Mouse (Mus musculus): ENCODE results near the gene Bbs1.
"Not testable (repeated sequence)": the region's sequence is repeated elsewhere in the genome, so short reads cannot be mapped to it uniquely, and the experiment has no call there.

The Bbs1 gene

GRCm38 (mm10) chr19:4905979-4906794 is at the start of gene Bbs1:
Gene Bbs1 (minus strand): TSS chr19:4906628.
- peak; percentile 80 to 83 for DNase-seq (ENCODE audit: low spot score in 2 of 2)

DNA sequence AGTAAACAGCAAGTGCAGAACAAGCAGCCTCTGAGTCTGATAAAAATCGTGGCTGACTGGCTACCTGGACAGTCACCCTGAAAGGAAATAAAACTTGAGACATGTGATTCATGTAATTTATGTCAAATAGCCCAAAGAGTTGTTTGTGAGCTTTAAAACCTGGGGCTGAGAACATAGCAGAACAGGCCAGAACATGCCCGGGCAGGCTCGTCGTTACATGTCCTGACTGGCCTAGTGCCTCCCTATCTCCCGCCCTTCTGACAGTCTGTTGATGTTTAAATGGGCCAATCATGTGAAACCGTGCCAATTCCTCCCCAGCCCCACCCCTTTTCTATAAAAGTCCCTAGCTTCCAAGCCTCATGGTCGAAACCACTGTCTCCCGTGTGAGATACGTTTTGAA is 42.2 kb upstream of the Bbs1 start:
- DNase-seq (ENCODE audit: low spot score in 2 of 2) = not testable (repeated sequence)

DNA sequence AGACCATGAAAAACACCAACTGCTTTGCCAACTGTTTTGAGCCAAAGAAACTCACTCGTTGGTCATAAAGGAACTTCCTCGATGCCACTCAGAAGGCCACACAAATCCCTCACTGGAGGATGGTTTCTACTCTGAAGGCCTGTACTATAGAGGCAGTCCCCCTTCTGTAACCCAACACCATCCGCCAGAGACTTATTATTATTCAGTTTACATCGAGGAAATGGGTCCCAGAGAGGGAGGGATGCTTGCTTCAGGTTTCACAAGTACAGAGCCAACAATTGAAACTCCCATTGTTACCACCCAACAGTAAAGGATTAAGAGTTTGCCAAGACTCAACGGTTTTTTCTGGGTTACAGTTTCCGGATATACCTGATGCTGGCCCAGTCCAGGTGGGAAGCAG is 39.1 kb upstream of the Bbs1 start:
- DNase-seq (ENCODE audit: low spot score in 2 of 2) = no peak

- no peak for DNase-seq (ENCODE audit: low spot score in 2 of 2)
Measured at GRCm38 (mm10) chr19:4943253-4943588, 36.8 kb upstream of the Bbs1 start.

- DNase-seq (ENCODE audit: low spot score in 2 of 2) = peak; percentile 75
Measured at GRCm38 (mm10) chr19:4942551-4943252, 36.3 kb upstream of the Bbs1 start, which contains the start of gene Peli3. Gene Peli3 (minus strand): TSS chr19:4943127.

DNA sequence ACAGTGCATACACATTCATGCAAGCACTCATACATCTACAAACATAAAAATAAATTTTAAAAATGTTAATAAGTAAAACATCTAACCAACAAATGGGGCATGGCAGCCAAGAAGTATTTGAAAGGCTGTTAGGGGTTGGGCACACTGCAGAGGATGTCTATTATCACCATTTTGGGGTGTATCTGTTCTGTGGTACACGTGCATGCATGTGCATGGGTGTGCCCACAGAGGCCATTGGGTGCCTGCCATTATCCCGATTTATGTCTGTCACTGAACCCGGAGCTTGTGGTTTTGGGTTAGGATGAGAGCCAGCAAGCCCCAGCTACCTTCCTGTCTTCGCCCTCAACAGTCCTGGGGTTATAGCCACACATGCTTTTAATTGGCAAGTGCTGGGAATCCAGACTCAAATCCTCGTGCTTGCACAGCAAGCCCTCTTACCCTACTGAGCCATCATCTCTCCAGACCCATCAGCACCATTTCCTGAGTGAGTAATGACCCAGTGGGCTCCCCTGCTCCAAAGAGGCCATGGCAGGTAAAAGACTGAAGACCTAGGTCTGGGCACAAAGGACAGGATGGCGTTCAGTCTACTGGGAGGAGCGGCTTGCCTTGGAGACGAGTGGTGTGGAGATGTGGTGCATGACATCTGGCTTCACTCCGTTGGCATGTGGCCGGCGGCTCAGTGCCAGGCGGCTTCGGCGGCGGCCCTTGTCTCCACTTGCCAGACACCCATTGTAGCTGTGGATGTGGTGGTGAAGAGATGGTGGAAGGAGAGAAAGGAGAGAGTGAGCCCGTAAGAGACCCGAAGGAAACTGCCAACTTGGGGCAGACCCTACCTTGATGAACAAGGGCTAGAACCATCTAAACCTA is 31.2 kb upstream of the Bbs1 start:
- DNase-seq (ENCODE audit: low spot score in 2 of 2) = no peak

- DNase-seq (ENCODE audit: low spot score in 2 of 2) = no peak
Measured at GRCm38 (mm10) chr19:4936896-4937295, 30.5 kb upstream of the Bbs1 start.

- peak; percentile 14 to 18 for DNase-seq (ENCODE audit: low spot score in 2 of 2)
Measured at GRCm38 (mm10) chr19:4928781-4929180, 22.4 kb upstream of the Bbs1 start.

GRCm38 (mm10) chr19:4927904-4928531 is 21.6 kb upstream of the Bbs1 start, which contains the start of gene Dpp3:
Gene Dpp3 (minus strand): TSS chr19:4928287.
- DNase-seq (ENCODE audit: low spot score in 2 of 2) = peak; percentile 99

GRCm38 (mm10) chr19:4925121-4925860 is 18.9 kb upstream of the Bbs1 start:
- no peak for DNase-seq (ENCODE audit: low spot score in 2 of 2)

- no peak for DNase-seq (ENCODE audit: low spot score in 2 of 2)
Measured at GRCm38 (mm10) chr19:4919652-4920051, 13.2 kb upstream of the Bbs1 start.

DNA sequence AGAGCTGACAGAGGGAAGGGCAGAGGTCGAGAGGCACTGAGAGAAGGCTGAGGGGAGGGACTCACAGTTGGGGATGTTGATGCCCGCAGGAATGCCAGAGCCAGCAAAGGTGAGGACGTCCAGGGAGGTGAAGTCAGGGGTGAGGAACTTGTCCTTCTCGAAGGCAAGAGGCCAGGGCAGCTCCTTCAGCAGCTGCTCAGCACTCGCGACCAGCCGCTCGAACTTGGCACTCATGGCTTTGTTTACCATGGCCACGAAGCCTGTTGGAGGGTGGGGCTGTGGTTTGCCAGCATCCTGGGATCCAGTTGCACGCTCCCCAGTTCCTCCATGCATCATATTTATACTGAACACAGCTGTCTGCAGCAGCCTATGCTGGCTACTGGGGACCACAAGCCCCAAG is 10.4 kb upstream of the Bbs1 start:
- no peak for DNase-seq (ENCODE audit: low spot score in 2 of 2)

DNA sequence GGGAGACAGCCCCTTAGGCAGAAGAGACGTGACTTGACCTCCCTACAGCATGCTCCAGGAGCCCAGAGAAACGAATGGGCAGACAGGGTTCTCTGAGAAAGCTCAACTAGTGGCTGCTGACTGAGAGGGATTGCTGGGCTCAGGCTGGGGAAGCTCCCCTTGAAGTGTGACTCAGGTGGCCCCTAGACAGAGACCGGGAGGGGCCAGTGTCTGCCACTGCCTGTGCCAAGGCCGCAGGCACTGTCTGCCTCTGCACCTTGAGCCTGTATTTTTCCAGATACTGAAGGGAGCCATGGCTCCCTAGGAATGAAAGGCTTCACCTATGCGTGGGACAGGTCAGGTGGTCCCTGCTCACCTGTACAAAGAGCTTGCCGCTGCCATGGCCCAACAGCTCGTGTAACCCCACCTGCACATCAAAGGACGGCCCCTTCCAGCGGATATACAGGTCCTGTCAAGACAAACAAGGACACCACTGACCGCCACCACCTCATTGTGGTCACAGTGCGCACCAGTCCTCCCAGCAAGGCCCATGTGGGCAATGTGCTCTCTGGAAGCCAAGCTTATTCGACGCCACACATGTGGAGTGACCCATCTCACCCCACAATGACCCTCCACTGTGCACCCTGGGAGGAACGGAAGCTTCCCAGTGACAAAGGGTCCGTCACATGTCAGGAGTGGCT is 9.6 kb upstream of the Bbs1 start:
- DNase-seq (ENCODE audit: low spot score in 2 of 2) = no peak

GRCm38 (mm10) chr19:4909376-4909775 is 2.9 kb upstream of the Bbs1 start:
- no peak for DNase-seq (ENCODE audit: low spot score in 2 of 2)

DNA sequence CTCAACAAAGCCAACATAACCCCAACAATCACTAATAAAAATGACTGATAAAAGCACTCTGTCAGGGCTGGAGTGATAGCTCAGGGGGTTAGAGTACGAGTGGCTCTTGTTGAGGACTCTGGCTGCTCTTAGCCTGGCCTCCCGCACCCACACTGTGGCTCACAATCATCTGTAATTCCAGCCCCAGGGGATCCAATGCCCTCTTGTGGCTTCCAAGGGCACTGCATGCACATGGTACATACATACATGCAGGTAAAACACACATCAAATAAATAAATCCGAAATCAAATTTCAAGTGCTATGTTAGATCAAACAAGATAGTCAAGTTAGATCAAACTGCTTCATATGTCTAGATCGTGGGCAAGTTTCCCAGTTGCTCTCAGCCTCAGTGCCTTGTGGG is 1.7 kb upstream of the Bbs1 start:
- no peak for DNase-seq (ENCODE audit: low spot score in 2 of 2)

- DNase-seq (ENCODE audit: low spot score in 2 of 2) = no peak
Measured at GRCm38 (mm10) chr19:4899888-4900287, 6.5 kb downstream of the Bbs1 start.

DNA sequence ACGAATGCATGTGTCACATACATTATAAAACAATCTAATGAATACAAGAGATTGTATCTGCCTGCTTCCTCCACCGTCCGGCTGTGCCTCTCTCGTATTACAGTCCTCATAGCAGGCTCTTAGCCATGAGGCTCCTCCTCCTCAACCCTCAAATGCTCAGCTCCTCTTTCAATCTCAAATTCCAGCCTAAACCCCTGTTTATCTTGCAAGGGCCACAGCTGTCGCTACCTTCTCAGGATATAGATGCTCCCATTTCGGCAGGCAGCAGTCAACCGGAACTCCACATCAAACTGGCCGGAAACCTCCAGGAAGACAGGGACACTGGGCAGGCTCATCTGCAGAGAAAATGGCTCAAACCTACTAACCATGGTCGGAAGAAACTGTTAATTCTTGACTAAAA is 7.5 kb downstream of the Bbs1 start:
- no peak for DNase-seq (ENCODE audit: low spot score in 2 of 2)

DNA sequence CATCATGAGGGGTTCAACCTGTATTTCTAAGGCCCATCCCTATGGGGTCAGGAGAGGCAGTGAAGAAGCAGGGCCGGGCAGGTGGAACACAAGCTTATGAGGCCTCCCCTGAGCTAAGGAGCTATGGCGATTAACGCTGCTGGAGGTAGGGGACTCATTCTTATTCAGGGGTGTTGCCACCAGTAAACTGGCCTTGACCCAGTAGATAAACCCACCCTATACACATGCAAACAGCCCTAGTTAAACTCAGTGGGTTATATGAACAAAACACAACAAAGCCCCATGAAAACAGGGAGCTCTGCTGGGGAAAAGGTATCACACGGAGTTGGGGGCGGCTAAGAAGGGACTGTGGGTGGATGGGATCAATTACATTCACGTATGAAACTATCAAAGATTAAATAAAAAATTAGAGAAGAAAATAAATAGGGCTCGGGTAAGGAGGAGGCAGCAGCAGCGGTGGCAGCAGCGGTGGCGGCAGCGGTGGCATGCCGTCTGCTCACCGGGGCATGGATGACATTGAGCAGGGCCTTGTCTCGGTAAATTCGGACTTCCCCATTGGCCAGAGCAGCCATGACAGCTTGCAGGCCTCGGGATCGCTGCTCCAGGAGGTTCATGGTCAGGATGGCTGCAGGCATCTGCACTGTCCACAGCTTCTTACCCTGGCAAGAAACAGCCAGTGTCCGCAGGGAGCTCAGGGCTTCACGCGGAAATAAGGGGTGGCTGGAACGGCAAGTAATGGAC is 9.5 kb downstream of the Bbs1 start:
- DNase-seq (ENCODE audit: low spot score in 2 of 2) = no peak

DNA sequence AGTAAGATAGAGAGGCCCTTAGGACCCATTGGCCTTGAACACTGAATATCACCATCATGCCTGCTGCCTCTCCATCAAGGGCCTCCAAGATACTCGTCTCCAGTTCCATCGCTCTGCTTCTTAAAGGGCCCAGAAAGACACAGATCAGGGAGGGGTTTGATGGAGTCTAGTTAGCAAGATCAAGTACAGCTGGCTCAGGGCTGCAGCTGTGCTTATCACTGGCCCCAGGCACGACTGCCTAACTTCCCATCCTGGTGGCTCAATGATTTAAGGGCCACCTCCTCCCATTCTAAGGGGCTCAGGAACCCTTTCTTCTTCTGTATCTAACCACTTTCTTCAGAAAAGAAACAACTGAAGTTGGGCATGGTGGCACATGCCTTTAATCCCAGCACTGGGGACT is 14.6 kb downstream of the Bbs1 start:
- no peak for DNase-seq (ENCODE audit: low spot score in 2 of 2)

DNA sequence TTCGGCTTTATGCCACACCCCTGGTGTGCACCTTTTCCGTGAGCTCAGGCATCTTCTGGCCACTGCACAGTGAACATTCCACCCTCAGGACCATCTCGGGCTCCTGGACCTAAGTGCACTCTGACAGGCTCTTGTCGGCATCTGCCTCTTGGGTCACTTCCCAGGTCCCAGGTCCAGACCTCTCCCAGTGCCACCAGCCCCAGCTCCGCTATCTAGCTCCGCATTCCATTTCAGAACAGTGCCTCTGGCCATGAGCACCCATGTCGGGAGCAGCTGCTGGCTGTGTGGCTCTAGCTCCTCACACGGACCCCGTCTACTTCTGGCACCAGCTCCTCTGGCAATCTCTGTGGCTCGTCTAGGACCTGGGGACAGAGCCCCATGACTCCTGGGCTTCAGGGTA is 16.6 kb downstream of the Bbs1 start:
- no peak for DNase-seq (ENCODE audit: low spot score in 2 of 2)
